Mouse (Mus musculus): ENCODE measurements around the gene Zcwpw1. TPM values are rescaled to one million over a fixed set of nuclear protein-coding genes. Genes with fewer than 3 reads are reported as not detected.

Zcwpw1 gene
- 2.4 and 4.3 TPM in 2 replicates for polyA plus RNA-seq (2015; fragmentation: Nextera tagmentation; extraction: Ambion mirVana)

DNA sequence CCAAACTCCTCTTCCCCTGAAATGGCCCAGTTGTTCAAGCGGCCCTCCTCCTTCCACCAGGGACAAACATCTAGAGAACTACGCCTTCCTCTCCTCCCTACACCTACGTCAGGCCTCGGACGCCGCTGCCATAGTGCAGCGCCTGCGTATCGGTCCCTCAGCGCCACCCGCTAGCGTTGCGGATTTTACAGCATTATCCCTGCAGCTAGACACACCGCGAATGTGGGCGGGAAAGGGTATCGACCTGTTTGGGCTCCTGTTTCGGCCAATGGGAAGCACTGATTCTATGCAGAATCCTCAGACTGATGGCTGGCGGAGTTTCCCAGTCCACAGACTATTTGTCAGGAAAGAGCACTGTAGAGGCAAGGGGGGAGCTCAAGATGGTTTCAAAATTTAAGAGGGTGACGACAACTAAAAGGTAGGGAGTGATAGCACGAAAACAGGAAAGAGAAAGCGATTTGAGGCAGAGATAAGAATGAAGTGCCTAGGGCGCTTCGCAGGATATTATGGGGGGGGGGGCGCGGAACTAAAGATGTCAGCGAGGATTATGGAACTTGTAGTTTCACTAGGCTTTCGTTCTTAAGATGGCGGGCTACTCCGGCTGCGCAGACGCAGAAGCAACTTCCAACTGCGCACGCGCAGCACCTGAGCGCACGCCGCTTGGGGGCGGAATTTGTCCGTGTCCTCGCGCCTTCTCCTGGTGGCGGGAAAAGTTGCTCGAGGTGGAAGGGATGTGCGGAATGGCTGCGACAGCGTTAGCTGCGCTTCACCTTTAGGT is at the start of gene Zcwpw1, which contains the start of gene Mepce:
TSS of gene Zcwpw1 (plus strand) at position 648 of the 778 bp plus-strand sequence.
TSS of gene Mepce (minus strand) at position 505 of the 778 bp plus-strand sequence.
- peak within 1 kb of the TSS; percentile 80 for H3K9ac ChIP-seq (replicated peaks; ENCODE audit: low read depth)
- H3K4me1 ChIP-seq (ENCODE audit: insufficient read depth, low read depth, low read length): peaks cover 26% of the 10 kb centered on the region
- WGBS: under 1% methylated on average over 48 of the region's 48 CpGs
- H3K9me3 ChIP-seq (ENCODE audit: low read length): no peaks in the 10 kb centered on the region
- peak; percentile 56; the same call in 1 of the 2 replicates for TF ChIP-seq EP300 (IDR thresholded peaks at IDR 0.05)
- peak; percentile 94 for TF ChIP-seq CTCF (IDR thresholded peaks at IDR 0.05)
- H3K27me3 ChIP-seq (replicated peaks; ENCODE audit: insufficient read depth, low read length): no peaks in the 10 kb centered on the region
- H3K4me2 ChIP-seq (replicated peaks; ENCODE audit: low read depth, low read length): peak within 1 kb of the TSS; percentile 85
- H3K36me3 ChIP-seq (ENCODE audit: insufficient read depth, low read length): no peaks in the 10 kb centered on the region; the same call in none of the 2 replicates
- H3K4me3 ChIP-seq (ENCODE audit: low read depth, low read length): peak within 1 kb of the TSS; percentile 63
- H3K27ac ChIP-seq (ENCODE audit: low read length): peak within 1 kb of the TSS; percentile 99
- DNase-seq (ENCODE audit: low spot score): peak; percentile 97
- peak; percentile 69 for ATAC-seq

DNA sequence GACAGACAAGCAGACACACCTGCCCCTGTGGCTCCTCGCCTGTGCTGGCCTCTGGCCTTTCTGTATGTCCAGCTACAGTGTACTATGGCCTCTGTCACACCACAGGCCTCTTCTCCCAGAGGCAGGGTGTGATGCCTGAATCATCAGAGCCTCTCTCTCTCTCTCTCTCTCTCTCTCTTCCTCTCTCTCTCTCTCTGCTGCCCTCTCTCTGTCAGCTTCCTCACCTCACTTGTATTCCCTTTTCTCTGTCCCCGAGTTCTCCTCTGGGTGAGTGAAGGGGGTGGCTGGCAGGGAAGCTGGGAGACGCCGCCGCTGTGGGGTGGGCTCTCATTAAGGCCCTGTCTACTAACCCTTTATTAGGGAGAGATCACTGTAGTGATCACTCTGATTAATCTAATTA is 49.1 kb upstream of the Zcwpw1 start:
- WGBS: 59% methylated on average over 5 of the region's 5 CpGs

DNA sequence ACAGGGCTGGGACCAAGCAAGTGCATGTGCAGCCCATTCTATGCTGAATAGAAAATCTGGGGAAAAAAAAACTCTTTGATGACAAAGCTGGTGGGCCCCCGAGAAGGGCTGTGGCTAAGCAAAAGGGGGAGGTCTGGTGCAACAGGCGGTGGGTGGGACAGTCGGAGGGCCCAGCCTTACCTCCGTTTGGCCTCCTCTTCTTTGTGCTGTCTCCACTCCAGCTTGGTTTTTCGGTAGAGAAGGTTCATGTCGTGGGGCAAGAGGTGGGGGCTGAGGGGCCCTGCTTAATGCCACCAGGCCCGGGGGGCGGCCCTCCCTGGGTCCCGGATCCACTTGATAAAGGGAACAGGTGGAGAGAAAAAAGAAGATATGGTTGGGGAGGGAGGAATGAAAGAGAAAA is 48.1 kb upstream of the Zcwpw1 start:
- Histone ChIP-seq H3K27me3 (replicated peaks; ENCODE audit: insufficient read depth, low read length) (no peaks in the 10 kb centered on the region), H3K9ac (replicated peaks; ENCODE audit: low read depth) (no peak overlapping the region), H3K4me2 (replicated peaks; ENCODE audit: low read depth, low read length) (no peak overlapping the region), H3K27ac (ENCODE audit: low read length) (no peak overlapping the region), H3K36me3 (ENCODE audit: insufficient read depth, low read length) (no peaks in the 10 kb centered on the region), H3K4me3 (ENCODE audit: low read depth, low read length) (no peak overlapping the region), H3K9me3 (ENCODE audit: low read length) (no peaks in the 10 kb centered on the region), H3K4me1 (ENCODE audit: insufficient read depth, low read depth, low read length) (no peaks in the 10 kb centered on the region)
- TF ChIP-seq EP300 (IDR thresholded peaks at IDR 0.05): no peak
- TF ChIP-seq CTCF (IDR thresholded peaks at IDR 0.05): no peak
- DNase-seq (ENCODE audit: low spot score): no peak
- no peak for ATAC-seq
- 64% methylated on average over 9 of the region's 9 CpGs for WGBS

More for the DNA sequence above, 49.1 kb upstream of the Zcwpw1 start:
- DNase-seq (ENCODE audit: low spot score) (no peak), ATAC-seq (no peak)
- Histone ChIP-seq H3K36me3 (ENCODE audit: insufficient read depth, low read length) (no peaks in the 10 kb centered on the region), H3K27ac (ENCODE audit: low read length) (no peak overlapping the region), H3K9ac (replicated peaks; ENCODE audit: low read depth) (no peak overlapping the region), H3K9me3 (ENCODE audit: low read length) (no peaks in the 10 kb centered on the region), H3K4me1 (ENCODE audit: insufficient read depth, low read depth, low read length) (no peaks in the 10 kb centered on the region), H3K27me3 (replicated peaks; ENCODE audit: insufficient read depth, low read length) (no peaks in the 10 kb centered on the region), H3K4me2 (replicated peaks; ENCODE audit: low read depth, low read length) (no peak overlapping the region), H3K4me3 (ENCODE audit: low read depth, low read length) (no peak overlapping the region)
- TF ChIP-seq EP300 (IDR thresholded peaks at IDR 0.05): no peak
- peak; percentile 31 for TF ChIP-seq CTCF (IDR thresholded peaks at IDR 0.05)

DNA sequence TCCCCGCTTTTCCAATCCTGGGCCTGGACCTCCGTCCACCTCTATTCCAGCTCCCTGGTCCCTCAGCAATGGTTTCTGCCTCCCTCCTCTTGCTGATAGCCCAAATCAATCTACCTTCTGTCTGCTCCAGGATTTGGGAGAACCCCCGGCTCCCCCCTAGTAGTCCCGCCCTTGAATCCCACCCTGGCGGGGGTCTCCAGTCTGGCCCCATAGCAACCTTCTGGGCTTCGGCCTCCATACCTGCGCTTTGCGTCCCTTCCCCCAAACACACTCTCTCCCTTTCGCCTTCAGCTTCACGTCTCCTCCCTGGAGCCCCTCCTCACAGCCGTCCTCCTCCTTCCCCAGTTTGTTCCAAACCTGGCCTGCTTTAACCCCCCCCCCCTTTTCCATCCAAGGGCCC is 47.1 kb upstream of the Zcwpw1 start:
- TF ChIP-seq CTCF (IDR thresholded peaks at IDR 0.05) (no peak), EP300 (IDR thresholded peaks at IDR 0.05) (no peak)
- Histone ChIP-seq H3K27me3 (replicated peaks; ENCODE audit: insufficient read depth, low read length) (no peaks in the 10 kb centered on the region), H3K27ac (ENCODE audit: low read length) (no peak overlapping the region), H3K4me2 (replicated peaks; ENCODE audit: low read depth, low read length) (peak overlapping the region; percentile 94), H3K36me3 (ENCODE audit: insufficient read depth, low read length) (no peaks in the 10 kb centered on the region), H3K9ac (replicated peaks; ENCODE audit: low read depth) (0 out of 2 replicates have a peak overlapping the region, but pooled peaks have one; percentile 34), H3K9me3 (ENCODE audit: low read length) (no peaks in the 10 kb centered on the region), H3K4me3 (ENCODE audit: low read depth, low read length) (peak overlapping the region; percentile 57), H3K4me1 (ENCODE audit: insufficient read depth, low read depth, low read length) (no peaks in the 10 kb centered on the region)
- no peak for ATAC-seq
- DNase-seq (ENCODE audit: low spot score): no peak
- 21% methylated on average over 11 of the region's 11 CpGs for WGBS

DNA sequence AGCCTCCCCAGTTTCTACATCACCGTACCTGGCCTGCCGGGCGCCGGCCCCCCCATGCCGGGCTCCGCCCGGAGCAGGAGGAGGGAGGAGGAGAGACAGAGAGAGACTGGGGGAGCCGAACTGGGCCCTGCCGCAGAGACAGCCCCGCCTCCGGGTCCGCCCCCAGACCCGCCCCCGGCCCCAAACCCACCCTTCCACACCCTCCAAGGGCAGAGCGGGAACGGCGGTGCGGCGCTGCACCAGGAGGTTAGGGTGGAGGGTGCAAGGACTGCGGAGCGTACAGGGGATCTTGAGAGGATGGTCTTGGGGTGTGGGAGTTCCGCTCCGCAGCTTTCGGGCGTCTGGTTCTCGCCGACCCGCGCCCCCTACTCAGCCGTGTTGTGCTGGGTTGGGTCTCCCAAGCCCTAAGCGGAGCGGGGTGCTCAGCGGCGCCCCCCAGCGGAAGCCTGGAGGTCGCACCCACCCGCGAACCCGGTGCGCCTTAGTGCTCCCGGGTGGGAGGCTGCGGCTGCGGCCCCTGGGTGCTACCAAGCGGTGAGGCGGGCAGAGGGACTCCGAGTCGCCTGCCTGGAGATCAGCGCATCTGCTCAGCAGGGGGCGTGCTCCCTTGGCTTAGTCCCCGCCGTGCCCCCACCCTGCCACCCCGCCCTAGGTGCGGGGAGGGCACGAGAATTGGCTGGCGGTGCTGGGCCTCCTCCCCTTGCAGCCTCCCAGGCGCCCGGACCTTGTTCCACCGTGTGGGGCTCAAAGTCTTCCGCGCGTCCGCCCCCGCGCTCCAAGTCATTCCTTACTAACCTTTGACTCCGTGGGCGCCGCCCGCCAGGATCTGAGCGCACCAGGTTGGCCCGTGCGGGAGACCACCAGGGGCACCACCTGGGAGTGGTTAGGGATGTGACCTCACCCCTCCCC is 46.3 kb upstream of the Zcwpw1 start, which contains the start of gene Nyap1:
TSS of gene Nyap1 (minus strand) at position 585 of the 909 bp plus-strand sequence.
- DNase-seq (ENCODE audit: low spot score): peak; percentile 84

More for the DNA sequence above, 46.3 kb upstream of the Zcwpw1 start, which contains the start of gene Nyap1:
- peak within 1 kb of the TSS; percentile 34 for H3K9ac ChIP-seq (replicated peaks; ENCODE audit: low read depth)
- no peaks in the 10 kb centered on the region for H3K36me3 ChIP-seq (ENCODE audit: insufficient read depth, low read length)
- peak within 1 kb of the TSS; percentile 94 for H3K4me2 ChIP-seq (replicated peaks; ENCODE audit: low read depth, low read length)
- H3K4me3 ChIP-seq (ENCODE audit: low read depth, low read length): peak within 1 kb of the TSS; percentile 57
- H3K9me3 ChIP-seq (ENCODE audit: low read length): no peaks in the 10 kb centered on the region
- no peak within 1 kb of the TSS for H3K27ac ChIP-seq (ENCODE audit: low read length)
- WGBS: under 1% methylated on average over 42 of the region's 71 CpGs
- TF ChIP-seq EP300 (IDR thresholded peaks at IDR 0.05): no peak
- peak; percentile 82 for TF ChIP-seq CTCF (IDR thresholded peaks at IDR 0.05)
- H3K4me1 ChIP-seq (ENCODE audit: insufficient read depth, low read depth, low read length): no peaks in the 10 kb centered on the region
- no peaks in the 10 kb centered on the region for H3K27me3 ChIP-seq (replicated peaks; ENCODE audit: insufficient read depth, low read length)
- ATAC-seq: peak; percentile 82

Data from lung, postnatal 0 days (tissue).